Mouse (Mus musculus): ENCODE measurements around the gene Gdpd3. TPM values are rescaled to one million over a fixed set of nuclear protein-coding genes. Genes with fewer than 3 reads are reported as not detected.
"Not testable (repeated sequence)": the region's sequence is repeated elsewhere in the genome, so short reads cannot be mapped to it uniquely, and the experiment has no call there.

Gene Gdpd3
- 1 to 10 TPM; 1.6 to 2.1 TPM for total RNA-seq (2021)

DNA sequence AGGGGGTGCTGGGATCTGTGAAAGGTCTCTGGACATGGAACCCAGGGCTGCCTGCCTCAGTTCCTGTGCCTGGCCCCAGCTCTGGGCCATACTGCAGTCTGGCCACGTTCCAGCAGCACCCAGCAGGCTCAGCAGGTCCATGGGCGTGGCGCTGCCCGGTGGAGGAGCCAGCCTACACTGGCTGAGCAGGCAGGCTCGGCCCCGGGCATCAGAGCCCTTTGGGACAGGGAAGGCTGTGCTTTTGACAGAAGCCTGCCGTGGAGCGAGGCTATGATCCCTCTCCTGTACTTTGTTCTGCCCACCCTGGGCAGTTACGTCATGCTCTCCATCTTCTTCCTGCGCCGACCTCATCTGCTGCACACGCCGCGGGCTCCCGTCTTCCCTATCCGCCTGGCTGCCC, at the start of gene Gdpd3:
TSS of gene Gdpd3 (plus strand) at position 134 of the 400 bp plus-strand sequence.
- intact Hi-C loops (cut with DNase I), result no loop called here
- no peak for DNase-seq (ENCODE audit: low spot score)

GRCm38 (mm10) chr7:126717566-126717965, 48.6 kb upstream of the Gdpd3 start:
- intact Hi-C loops (cut with DNase I), result no loop called here
- no peak for DNase-seq (ENCODE audit: low spot score)

GRCm38 (mm10) chr7:126718787-126719337, 47.3 kb upstream of the Gdpd3 start:
- intact Hi-C loops (cut with DNase I), result no loop called here
- no peak for DNase-seq (ENCODE audit: low spot score)

DNA sequence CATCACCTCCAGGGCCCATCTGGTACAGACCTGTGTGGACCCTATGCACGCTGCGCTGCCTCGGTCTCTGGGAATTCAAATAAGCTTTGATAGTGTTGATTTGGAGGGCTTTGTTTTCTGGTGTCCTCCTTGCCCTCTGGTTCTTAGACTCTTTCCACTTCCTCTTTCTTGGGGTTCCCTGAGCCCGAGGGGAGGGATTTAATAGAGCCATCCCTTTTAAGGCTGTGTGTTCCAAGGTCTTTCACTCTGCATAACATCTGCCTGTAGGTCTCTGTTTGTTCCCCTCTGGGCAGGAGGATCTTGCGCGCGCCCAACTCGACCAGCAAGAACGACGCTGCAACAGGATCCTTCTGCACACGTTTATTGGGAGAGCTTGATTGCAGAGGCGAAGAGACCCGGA, 44.5 kb upstream of the Gdpd3 start:
- intact Hi-C loops (cut with DNase I), result no loop called here
- DNase-seq (ENCODE audit: low spot score), result no peak

DNA sequence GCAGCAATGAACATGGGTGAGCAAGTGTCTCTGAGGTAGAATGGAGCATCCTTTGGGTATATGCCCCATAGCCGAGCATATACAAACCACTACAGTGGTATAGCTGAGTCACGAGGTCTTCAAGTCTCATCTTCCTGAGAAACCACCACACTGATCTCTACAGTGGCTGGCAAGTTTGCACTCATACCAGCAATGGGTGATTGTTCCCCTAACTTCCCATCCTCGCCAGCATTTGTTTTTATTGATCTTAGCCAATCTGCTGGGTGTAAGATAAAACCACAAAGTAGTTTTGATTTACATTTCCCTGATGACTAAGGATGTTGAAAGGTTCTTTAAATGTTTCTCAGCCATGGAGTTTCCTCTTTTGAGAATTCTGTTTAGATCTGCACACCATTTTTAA, 41.1 kb upstream of the Gdpd3 start:
- intact Hi-C loops (cut with DNase I), result no loop called here
- DNase-seq (ENCODE audit: low spot score), result no peak

- intact Hi-C loops (cut with DNase I), result no loop called here
- no peak for DNase-seq (ENCODE audit: low spot score)
These were observed 40.5 kb upstream of the Gdpd3 start for GRCm38 (mm10) chr7:126725667-126726066.

DNA sequence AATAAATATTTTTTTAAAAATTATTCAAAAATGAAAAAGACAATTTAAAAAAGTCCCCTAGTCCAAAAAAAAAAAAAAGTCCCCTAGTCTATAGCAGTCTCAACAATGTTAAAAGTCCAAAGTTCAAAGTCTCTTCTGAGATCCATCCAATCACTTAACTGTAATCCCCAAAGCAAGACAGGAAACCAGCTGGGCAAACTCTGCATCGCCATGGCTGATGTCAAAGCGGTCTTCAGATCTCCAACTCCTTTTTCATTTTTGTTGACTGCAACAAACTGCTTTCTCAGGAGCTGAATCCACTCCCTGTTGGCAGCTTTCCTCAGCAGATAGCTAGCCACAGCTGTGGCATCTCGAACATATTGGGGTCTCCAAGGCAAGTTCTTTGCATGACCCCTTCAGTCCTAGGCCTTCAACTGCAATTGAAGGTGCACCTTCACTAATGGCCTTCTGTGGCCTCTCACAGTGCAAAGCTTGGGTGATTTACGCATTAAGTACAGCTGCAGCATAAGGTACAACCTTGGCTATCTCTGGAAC, 35.8 kb upstream of the Gdpd3 start:
- DNase-seq (ENCODE audit: low spot score); intact Hi-C loops (cut with DNase I): not testable (repeated sequence)

- no peak for DNase-seq (ENCODE audit: low spot score)
- intact Hi-C loops (cut with DNase I), result no loop called here
These were observed 30.0 kb upstream of the Gdpd3 start for GRCm38 (mm10) chr7:126736122-126736521.

DNA sequence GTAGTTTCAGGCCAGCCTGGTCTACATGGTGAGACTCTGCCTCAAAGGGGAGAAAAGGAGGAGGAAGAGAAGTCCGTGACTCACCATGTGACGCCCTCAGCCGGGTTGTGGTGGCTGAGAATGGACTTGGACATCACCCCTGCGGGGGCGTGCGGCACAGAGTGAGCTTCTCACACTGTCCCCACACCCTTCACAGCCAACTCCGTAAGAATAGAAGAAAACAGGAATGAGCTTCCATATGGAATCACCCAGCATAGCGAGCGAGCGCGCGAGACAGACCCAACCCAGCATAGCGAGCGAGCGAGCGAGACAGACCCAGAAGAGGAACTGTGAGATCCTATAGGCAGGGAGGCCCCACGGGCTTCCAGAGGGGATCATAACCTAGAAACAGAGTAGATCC, 26.6 kb upstream of the Gdpd3 start:
- no peak for DNase-seq (ENCODE audit: low spot score)
- intact Hi-C loops (cut with DNase I), result no loop called here

DNA sequence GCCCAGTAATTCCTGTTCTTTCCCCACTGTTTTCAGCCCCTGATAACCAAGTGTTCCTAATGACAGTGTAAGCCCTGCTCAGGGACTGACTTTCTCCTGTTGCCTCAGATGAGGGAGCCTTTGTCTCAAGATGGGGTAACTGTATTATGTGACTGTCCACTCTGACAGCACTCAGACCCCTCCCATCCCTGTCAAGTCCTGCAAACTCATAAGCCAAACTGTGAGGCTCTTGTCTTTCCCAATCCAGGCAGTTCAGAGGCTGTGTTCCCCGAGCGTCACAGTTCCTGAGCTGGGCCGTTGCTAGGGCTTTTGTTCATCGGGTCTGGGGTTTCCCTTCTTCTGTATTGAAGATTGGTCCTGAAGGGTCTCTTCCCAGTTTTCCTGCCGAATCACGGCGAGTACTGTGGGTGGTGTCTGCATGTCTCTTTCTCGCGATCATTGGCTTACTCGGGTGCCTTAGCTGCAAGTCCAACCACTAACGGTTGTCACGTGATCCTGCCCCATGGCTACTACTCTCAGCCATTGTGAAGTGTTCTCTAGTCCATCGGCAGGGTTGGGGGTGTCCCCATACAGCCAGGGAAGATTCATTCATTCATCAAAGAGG, 25.9 kb upstream of the Gdpd3 start:
- intact Hi-C loops (cut with DNase I), result no loop called here
- no peak for DNase-seq (ENCODE audit: low spot score)

- intact Hi-C loops (cut with DNase I), result no loop called here
- DNase-seq (ENCODE audit: low spot score), result no peak
These were observed 25.2 kb upstream of the Gdpd3 start for GRCm38 (mm10) chr7:126740977-126741376.

DNA sequence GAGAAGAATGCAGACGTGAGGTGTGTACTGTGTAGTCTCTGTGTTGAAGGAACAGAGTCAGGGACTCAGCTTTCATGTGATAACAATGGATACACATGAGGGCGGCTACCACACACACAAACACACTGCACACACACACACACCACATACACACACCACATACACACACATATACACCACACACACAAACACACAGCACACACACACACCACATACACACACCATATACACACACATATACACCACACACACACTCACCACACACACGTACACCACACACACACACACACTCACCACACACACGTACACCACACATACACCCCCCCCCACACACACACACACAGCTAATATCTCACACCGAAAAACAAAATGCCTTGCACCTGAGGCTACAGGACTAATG, 24.7 kb upstream of the Gdpd3 start:
- DNase-seq (ENCODE audit: low spot score), result no peak
- intact Hi-C loops (cut with DNase I), result no loop called here

DNA sequence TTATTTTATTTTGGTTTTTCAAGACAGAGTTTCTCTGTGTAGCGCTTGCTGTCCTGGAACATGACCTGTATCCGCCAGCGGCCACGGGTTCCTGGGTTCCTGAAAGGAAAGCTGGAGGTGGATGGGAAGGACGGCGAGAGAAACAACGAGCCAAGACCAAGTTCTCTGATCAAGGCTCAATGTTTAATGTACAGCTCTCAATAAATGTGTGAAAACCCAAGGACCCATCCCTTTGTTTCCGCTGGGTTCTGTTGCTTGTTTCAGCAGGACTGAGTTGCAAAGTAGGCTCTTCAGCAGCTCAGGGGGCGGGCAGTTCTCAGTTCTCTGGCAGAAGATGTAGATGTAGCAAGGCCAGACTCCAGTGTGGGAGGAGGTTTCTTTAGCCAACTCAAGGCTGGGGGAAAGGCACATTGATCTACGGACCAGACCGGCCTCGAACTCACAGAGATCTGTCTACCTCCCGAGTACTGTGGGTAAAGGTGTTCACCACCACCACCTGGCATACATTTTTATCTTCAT, 24.1 kb upstream of the Gdpd3 start:
- DNase-seq (ENCODE audit: low spot score), result no peak
- intact Hi-C loops (cut with DNase I), result no loop called here

- DNase-seq (ENCODE audit: low spot score), result no peak
- intact Hi-C loops (cut with DNase I), result loop anchor here (5.0 kb wide), 1 partner anchor 44 kb away; no protein-coding TSS in a partner anchor
These were observed 20.1 kb upstream of the Gdpd3 start for GRCm38 (mm10) chr7:126746066-126746465.

DNA sequence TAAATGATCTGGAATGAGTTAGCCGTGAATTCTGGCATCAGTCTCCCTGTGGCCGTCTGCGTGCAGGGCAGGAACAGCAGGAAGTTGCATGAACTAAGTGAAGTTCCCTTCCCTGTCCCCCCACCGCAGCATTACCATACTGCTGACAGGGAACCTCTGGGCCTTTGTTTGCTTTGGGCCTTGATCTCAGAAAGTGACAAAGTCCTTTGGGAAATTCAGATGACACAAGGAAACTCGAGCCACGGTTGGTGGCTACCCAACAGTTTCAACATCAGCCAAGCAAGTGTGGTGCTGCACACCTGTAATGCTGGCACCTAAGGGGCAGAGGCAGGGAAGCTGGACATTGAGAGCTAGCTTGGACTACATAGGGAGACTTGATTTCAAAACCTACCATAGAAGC, 19.3 kb upstream of the Gdpd3 start:
- intact Hi-C loops (cut with DNase I), result loop anchor here (5.0 kb wide), 1 partner anchor 44 kb away; no protein-coding TSS in a partner anchor
- no peak for DNase-seq (ENCODE audit: low spot score)

DNA sequence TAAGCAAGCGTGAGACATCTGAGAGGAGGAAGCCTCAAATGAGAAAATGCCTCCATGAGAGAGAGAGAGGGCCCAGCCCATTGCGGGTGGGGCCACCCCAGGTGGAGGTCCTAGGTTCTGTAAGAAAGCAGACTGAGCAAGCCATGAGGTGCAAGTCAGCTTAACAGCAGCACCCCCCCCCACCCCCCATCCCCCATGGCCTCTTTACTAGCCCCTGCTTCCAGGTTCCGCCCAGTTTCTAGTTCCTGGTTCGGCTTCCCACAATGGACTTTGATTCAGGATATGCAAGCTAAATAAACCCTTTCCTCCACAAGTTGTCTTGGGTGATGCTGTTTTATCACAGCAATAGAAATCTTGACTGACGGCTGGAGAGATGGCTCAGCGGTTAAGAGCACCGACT, 17.3 kb upstream of the Gdpd3 start:
- intact Hi-C loops (cut with DNase I), result loop anchor here (5.0 kb wide), 1 partner anchor 47 kb away; no protein-coding TSS in a partner anchor

DNA sequence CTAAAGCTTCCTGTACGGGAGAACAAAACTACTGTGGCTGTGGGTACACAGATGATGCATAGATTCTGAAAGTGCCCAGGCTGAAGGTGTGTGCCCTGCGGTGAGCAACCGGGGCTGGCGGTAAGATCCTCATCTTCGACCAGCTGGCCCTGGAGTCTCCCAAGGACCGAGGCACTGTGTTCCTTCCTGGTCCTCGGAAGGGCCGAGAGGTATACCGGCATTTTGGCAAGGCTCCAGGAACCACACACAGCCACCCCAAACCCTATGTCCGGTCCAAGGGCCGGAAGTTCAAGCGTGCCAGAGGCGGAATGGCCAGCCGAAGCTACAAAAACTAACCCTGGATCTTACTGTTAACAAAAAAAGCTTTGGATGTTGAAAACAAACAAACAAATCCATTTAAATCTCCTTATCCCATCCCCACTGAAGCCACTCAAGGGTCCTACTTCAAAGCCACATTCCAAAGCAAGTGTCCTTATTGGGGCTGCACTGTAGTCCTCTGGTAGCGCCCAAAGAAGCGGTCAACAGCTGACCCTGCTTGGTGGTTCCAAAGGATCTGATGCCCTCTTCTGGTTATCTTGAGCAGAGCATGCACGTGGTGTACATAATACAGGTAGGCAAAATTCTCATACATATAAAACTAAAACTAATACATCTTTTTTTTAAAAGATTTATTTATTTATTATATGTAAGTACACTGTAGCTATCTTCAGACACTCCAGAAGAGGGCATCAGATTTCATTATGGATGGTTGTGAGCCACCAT, 16.4 kb upstream of the Gdpd3 start:
- intact Hi-C loops (cut with DNase I), result loop anchor here (5.0 to 10.0 kb wide), 2 partner anchors 47 to 355 kb away; no protein-coding TSS in a partner anchor
- no peak for DNase-seq (ENCODE audit: low spot score)

More for the DNA sequence above, 17.3 kb upstream of the Gdpd3 start:
- no peak for DNase-seq (ENCODE audit: low spot score)

DNA sequence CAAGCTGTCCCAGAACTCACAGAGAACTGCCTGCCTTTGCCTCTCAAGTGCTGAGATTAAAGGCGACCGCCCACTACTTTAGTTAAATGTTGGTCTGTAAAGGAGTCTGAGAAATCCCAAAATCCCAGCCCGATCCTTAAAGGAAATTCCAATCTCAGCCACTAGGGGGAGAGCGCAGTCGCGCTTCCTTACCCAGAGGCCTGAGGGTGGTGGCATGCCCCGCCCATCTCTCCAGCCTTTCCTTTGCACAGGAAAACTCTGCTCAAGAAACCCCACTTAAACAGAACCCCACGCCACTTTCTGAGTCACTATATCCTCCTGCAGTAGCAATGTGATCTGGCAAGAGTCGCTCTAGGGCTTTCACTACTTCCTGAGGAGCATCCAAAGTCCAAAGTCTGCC, 11.3 kb upstream of the Gdpd3 start:
- DNase-seq (ENCODE audit: low spot score), result peak; percentile 51
- intact Hi-C loops (cut with DNase I), result loop anchor here (10.0 kb wide), 1 partner anchor 350 kb away; no protein-coding TSS in a partner anchor

GRCm38 (mm10) chr7:126758539-126758938, 7.6 kb upstream of the Gdpd3 start:
- DNase-seq (ENCODE audit: low spot score), result no peak
- intact Hi-C loops (cut with DNase I), result loop anchor here (10.0 kb wide), 1 partner anchor 346 kb away; no protein-coding TSS in a partner anchor

GRCm38 (mm10) chr7:126759050-126759671, 7.0 kb upstream of the Gdpd3 start, which contains the start of gene Mapk3:
Mapk3 (plus strand) TSS chr7:126759601.
- intact Hi-C loops (cut with DNase I), result loop anchor here (10.0 kb wide), 1 partner anchor 346 kb away; no protein-coding TSS in a partner anchor
- DNase-seq (ENCODE audit: low spot score), result peak; percentile 85

All from heart, postnatal 25 days (tissue).